Mouse (Mus musculus): ENCODE results near the gene Tnrc6b. TPM values are rescaled to one million over a fixed set of nuclear protein-coding genes. Genes with fewer than 3 reads are reported as not detected.

Tnrc6b gene
- polyA plus RNA-seq, 1 experiment from 2014 or later, result 37.7 TPM

- no peak overlapping the region for H3K4me3 ChIP-seq
- H3K27me3 ChIP-seq, result no peaks in the 10 kb centered on the region
- H3K4me2 ChIP-seq (replicated peaks), result no peak overlapping the region
- no peak overlapping the region for H3K9ac ChIP-seq
- peaks cover 12% of the 10 kb centered on the region; the same call in 1 of the 2 replicates for H3K4me1 ChIP-seq
- H3K36me3 ChIP-seq, result no peaks in the 10 kb centered on the region
- H3K27ac ChIP-seq, result no peak overlapping the region
- H3K9me3 ChIP-seq, result no peaks in the 10 kb centered on the region
- WGBS, result 66% methylated on average over 6 of the region's 6 CpGs
- ATAC-seq (ENCODE audit: insufficient number of reproducible peaks, insufficient read depth, low FRiP score, low TSS enrichment), result no peak
These were observed 28.0 kb upstream of the Tnrc6b start for GRCm38 (mm10) chr15:80683151-80683550.

GRCm38 (mm10) chr15:80683990-80684389, 27.1 kb upstream of the Tnrc6b start:
- 54% methylated on average over 3 of the region's 3 CpGs for WGBS
- Histone ChIP-seq H3K27me3 (no peaks in the 10 kb centered on the region), H3K36me3 (no peaks in the 10 kb centered on the region), H3K27ac (no peak overlapping the region; the same call in 1 of the 2 replicates), H3K4me3 (no peak overlapping the region), H3K9ac (no peak overlapping the region), H3K9me3 (no peaks in the 10 kb centered on the region), H3K4me2 (replicated peaks) (no peak overlapping the region), H3K4me1 (peaks cover 12% of the 10 kb centered on the region; the same call in 1 of the 2 replicates)
- no peak for ATAC-seq (ENCODE audit: insufficient number of reproducible peaks, insufficient read depth, low FRiP score, low TSS enrichment)

GRCm38 (mm10) chr15:80684786-80685602, 26.1 kb upstream of the Tnrc6b start:
- Histone ChIP-seq H3K27me3 (no peaks in the 10 kb centered on the region), H3K4me1 (peaks cover 6% of the 10 kb centered on the region; the same call in 1 of the 2 replicates), H3K4me3 (no peak overlapping the region), H3K36me3 (no peaks in the 10 kb centered on the region), H3K4me2 (replicated peaks) (no peak overlapping the region), H3K9me3 (no peaks in the 10 kb centered on the region), H3K9ac (no peak overlapping the region), H3K27ac (0 out of 2 replicates have a peak overlapping the region, but pooled peaks have one; percentile 57)
- ATAC-seq (ENCODE audit: insufficient number of reproducible peaks, insufficient read depth, low FRiP score, low TSS enrichment), result no peak
- WGBS, result 17% methylated on average over 8 of the region's 8 CpGs

GRCm38 (mm10) chr15:80685603-80685895, 25.6 kb upstream of the Tnrc6b start:
- H3K9me3 ChIP-seq, result no peaks in the 10 kb centered on the region
- H3K27ac ChIP-seq, result no peak overlapping the region
- WGBS, result 38% methylated on average over 7 of the region's 7 CpGs
- H3K36me3 ChIP-seq, result no peaks in the 10 kb centered on the region
- peaks cover 6% of the 10 kb centered on the region; the same call in 1 of the 2 replicates for H3K4me1 ChIP-seq
- no peak overlapping the region for H3K4me2 ChIP-seq (replicated peaks)
- H3K4me3 ChIP-seq, result no peak overlapping the region
- ATAC-seq (ENCODE audit: insufficient number of reproducible peaks, insufficient read depth, low FRiP score, low TSS enrichment), result no peak
- no peak overlapping the region for H3K9ac ChIP-seq
- no peaks in the 10 kb centered on the region for H3K27me3 ChIP-seq

DNA sequence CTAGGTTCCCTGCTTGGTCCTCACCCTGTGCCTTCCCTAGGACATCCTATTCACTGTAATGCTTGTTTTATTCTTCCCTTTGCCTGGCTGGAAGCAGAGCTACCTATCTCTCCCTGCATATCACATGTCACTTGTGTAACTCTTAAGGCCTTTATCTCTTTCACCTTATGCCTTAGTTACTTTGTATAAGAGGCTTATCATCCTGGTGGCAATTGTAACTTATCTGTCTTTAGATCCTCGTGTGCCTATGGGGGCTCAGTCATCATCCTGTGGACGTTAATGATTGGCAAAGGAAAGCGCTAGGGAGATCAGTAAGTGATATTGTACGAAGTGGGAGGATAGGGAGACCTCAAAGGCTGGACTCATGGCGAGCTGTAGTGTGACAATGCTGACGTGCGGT, 22.6 kb upstream of the Tnrc6b start:
- ATAC-seq (ENCODE audit: insufficient number of reproducible peaks, insufficient read depth, low FRiP score, low TSS enrichment), result no peak
- H3K27ac ChIP-seq, result no peak overlapping the region
- 0 out of 2 replicates have a peak, but pooled peaks cover under 1% of the 10 kb centered on the region for H3K27me3 ChIP-seq
- no peaks in the 10 kb centered on the region for H3K36me3 ChIP-seq
- H3K4me1 ChIP-seq, result peaks cover 8% of the 10 kb centered on the region; the same call in 1 of the 2 replicates
- H3K4me3 ChIP-seq, result no peak overlapping the region
- no peak overlapping the region for H3K4me2 ChIP-seq (replicated peaks)
- WGBS, result 77% methylated on average over 7 of the region's 7 CpGs
- no peak overlapping the region for H3K9ac ChIP-seq
- no peaks in the 10 kb centered on the region for H3K9me3 ChIP-seq

GRCm38 (mm10) chr15:80693492-80693891, 17.6 kb upstream of the Tnrc6b start:
- Histone ChIP-seq H3K27ac (no peak overlapping the region), H3K9me3 (no peaks in the 10 kb centered on the region), H3K4me3 (no peak overlapping the region), H3K36me3 (no peaks in the 10 kb centered on the region), H3K4me1 (peaks cover 8% of the 10 kb centered on the region; the same call in 1 of the 2 replicates), H3K27me3 (0 out of 2 replicates have a peak, but pooled peaks cover 6% of the 10 kb centered on the region), H3K4me2 (replicated peaks) (no peak overlapping the region), H3K9ac (no peak overlapping the region)
- WGBS, result 44% methylated on average over 3 of the region's 3 CpGs
- ATAC-seq (ENCODE audit: insufficient number of reproducible peaks, insufficient read depth, low FRiP score, low TSS enrichment), result no peak

DNA sequence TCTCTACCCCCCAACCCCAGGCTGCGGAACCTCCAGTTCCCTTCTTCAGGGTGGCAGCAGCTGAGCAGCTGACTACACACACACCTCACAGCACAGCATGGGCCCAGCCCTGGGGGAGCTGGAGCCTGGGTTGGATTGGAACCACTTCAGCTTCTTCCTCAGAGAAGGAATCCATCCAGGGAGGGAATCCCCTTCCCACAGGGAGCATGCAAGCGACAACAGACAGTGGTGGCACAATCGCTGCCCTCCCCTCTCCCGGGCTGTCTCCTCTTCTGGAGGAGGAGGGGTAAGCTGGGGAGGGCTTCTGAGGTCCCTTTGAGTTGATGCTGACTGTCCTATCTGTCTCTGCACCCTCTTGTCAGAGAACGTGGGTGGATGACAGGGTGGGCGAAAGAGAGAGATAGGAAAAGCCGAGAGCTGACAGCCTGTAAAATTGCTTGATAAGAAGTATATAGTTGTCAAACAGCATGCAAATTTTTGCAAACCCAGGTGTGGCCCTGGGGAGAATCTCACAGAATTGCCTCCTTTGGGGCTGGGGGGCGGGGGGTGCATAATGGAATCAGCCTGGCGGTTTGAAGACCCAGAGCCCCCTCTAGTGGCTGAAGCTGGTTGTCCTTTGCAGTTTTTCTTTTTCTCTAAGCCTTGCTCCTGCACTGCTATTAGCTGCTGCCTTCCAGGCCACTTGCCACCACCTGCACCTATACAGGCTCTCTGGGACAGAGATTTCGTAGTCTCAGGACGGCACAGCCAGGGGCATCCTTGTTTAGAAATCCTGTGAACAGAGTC, 16.8 kb upstream of the Tnrc6b start:
- Histone ChIP-seq H3K4me2 (replicated peaks) (no peak overlapping the region), H3K4me3 (no peak overlapping the region), H3K4me1 (peaks cover 8% of the 10 kb centered on the region; the same call in 1 of the 2 replicates), H3K9ac (no peak overlapping the region), H3K9me3 (no peaks in the 10 kb centered on the region), H3K27me3 (0 out of 2 replicates have a peak, but pooled peaks cover 6% of the 10 kb centered on the region), H3K27ac (no peak overlapping the region), H3K36me3 (no peaks in the 10 kb centered on the region)
- no peak for ATAC-seq (ENCODE audit: insufficient number of reproducible peaks, insufficient read depth, low FRiP score, low TSS enrichment)
- 23% methylated on average over 11 of the region's 11 CpGs for WGBS

GRCm38 (mm10) chr15:80697564-80697963, 13.5 kb upstream of the Tnrc6b start:
- H3K36me3 ChIP-seq, result no peaks in the 10 kb centered on the region
- H3K9ac ChIP-seq, result no peak overlapping the region
- peaks cover 8% of the 10 kb centered on the region; the same call in 1 of the 2 replicates for H3K4me1 ChIP-seq
- WGBS, result 52% methylated on average over 5 of the region's 5 CpGs
- ATAC-seq (ENCODE audit: insufficient number of reproducible peaks, insufficient read depth, low FRiP score, low TSS enrichment), result no peak
- no peak overlapping the region for H3K4me2 ChIP-seq (replicated peaks)
- no peak overlapping the region for H3K4me3 ChIP-seq
- 0 out of 2 replicates have a peak, but pooled peaks cover 6% of the 10 kb centered on the region for H3K27me3 ChIP-seq
- H3K9me3 ChIP-seq, result no peaks in the 10 kb centered on the region
- no peak overlapping the region for H3K27ac ChIP-seq

GRCm38 (mm10) chr15:80701481-80702257, 9.4 kb upstream of the Tnrc6b start:
- H3K36me3 ChIP-seq, result no peaks in the 10 kb centered on the region
- 70% methylated on average over 8 of the region's 8 CpGs for WGBS
- H3K4me3 ChIP-seq, result no peak overlapping the region
- peaks cover 10% of the 10 kb centered on the region for H3K4me1 ChIP-seq
- ATAC-seq (ENCODE audit: insufficient number of reproducible peaks, insufficient read depth, low FRiP score, low TSS enrichment), result no peak
- no peaks in the 10 kb centered on the region for H3K27me3 ChIP-seq
- H3K9ac ChIP-seq, result no peak overlapping the region; the same call in 1 of the 2 replicates
- H3K27ac ChIP-seq, result no peak overlapping the region
- H3K9me3 ChIP-seq, result no peaks in the 10 kb centered on the region
- no peak overlapping the region for H3K4me2 ChIP-seq (replicated peaks)

GRCm38 (mm10) chr15:80702910-80703309, 8.2 kb upstream of the Tnrc6b start:
- no peak for ATAC-seq (ENCODE audit: insufficient number of reproducible peaks, insufficient read depth, low FRiP score, low TSS enrichment)
- no peaks in the 10 kb centered on the region for H3K9me3 ChIP-seq
- H3K27ac ChIP-seq, result no peak overlapping the region
- H3K9ac ChIP-seq, result no peak overlapping the region
- WGBS, result 86% methylated on average over 5 of the region's 5 CpGs
- H3K27me3 ChIP-seq, result no peaks in the 10 kb centered on the region
- no peak overlapping the region for H3K4me3 ChIP-seq
- no peaks in the 10 kb centered on the region for H3K36me3 ChIP-seq
- H3K4me1 ChIP-seq, result peaks cover 20% of the 10 kb centered on the region
- no peak overlapping the region for H3K4me2 ChIP-seq (replicated peaks)

DNA sequence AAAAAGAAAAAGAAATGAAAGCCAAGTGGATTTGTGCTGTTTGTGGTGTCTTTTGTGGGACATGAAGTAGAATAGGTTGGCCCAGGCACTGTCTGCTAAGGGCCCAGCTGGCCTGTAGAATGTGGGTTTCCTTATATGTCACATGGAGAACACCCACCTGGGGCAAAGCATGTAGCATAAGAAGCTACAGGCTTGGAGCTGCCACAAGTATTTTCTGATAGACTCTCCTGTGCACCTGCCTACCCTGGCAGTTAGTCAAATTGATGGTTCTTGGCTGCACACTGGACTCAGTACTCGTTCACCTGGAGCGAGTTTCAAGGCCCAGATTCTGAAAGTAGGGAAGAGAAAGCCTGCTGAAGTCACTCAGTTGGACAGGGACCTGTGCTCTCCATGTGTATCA, 7.6 kb upstream of the Tnrc6b start:
- H3K36me3 ChIP-seq, result no peaks in the 10 kb centered on the region
- H3K9me3 ChIP-seq, result no peaks in the 10 kb centered on the region
- ATAC-seq (ENCODE audit: insufficient number of reproducible peaks, insufficient read depth, low FRiP score, low TSS enrichment), result no peak
- H3K4me1 ChIP-seq, result peaks cover 20% of the 10 kb centered on the region
- 78% methylated on average over 2 of the region's 2 CpGs for WGBS
- H3K9ac ChIP-seq, result no peak overlapping the region
- no peak overlapping the region for H3K27ac ChIP-seq
- no peak overlapping the region for H3K4me3 ChIP-seq
- H3K27me3 ChIP-seq, result no peaks in the 10 kb centered on the region
- H3K4me2 ChIP-seq (replicated peaks), result no peak overlapping the region
